In genomic region chr11:85198906-85199305, GRCm38 (mm10) we compare ENCODE assay signal across 34 mouse cellular contexts. TPM values are rescaled to one million over a fixed set of nuclear protein-coding genes. Genes with fewer than 3 reads are reported as not detected.
"Had no signal": no experiment of that assay in that cellular context is flagged by ENCODE, and none has a peak within 500 bp of the region (broad histone marks: within the 10 kb centered on the region; RNA-seq: fewer than 3 reads in every experiment).

No protein-coding gene starts in this region.

- DNase-seq: cerebellum, adult 9-10 months; cerebellum, adult 9-11 months; cerebellum, postnatal 10 days; cerebellum, postnatal 14 days; cerebellum, postnatal 25 days; embryo, embryonic 11 days; forebrain, postnatal 0 days; gastrocnemius, adult 2 months; gastrocnemius, postnatal 10 days; gastrocnemius, postnatal 14 days; gastrocnemius, postnatal 25 days; gastrocnemius, postnatal 36 days; heart, adult 18-20 months; heart, adult 2 months had no signal

- H3K9me3 ChIP-seq: embryonic facial prominence, embryonic 10.5 days; embryonic facial prominence, embryonic 12.5 days; embryonic facial prominence, embryonic 13.5 days; embryonic facial prominence, embryonic 15.5 days; forebrain, embryonic 10.5 days; forebrain, embryonic 12.5 days; forebrain, embryonic 13.5 days; forebrain, embryonic 15.5 days; heart, embryonic 12.5 days had no signal

- H3K27ac ChIP-seq: embryonic facial prominence, embryonic 10.5 days; embryonic facial prominence, embryonic 12.5 days; embryonic facial prominence, embryonic 13.5 days; embryonic facial prominence, embryonic 15.5 days; forebrain, embryonic 10.5 days; forebrain, embryonic 12.5 days; forebrain, embryonic 13.5 days; forebrain, embryonic 15.5 days; gastrocnemius, adult 2 months; heart, adult 2 months had no signal

- H3K9ac ChIP-seq: embryonic facial prominence, embryonic 12.5 days; embryonic facial prominence, embryonic 13.5 days; embryonic facial prominence, embryonic 15.5 days; forebrain, embryonic 12.5 days; forebrain, embryonic 13.5 days; forebrain, embryonic 15.5 days; forebrain, postnatal 0 days; heart, embryonic 12.5 days had no signal

- H3K4me3 ChIP-seq: embryonic facial prominence, embryonic 10.5 days; embryonic facial prominence, embryonic 12.5 days; embryonic facial prominence, embryonic 13.5 days; embryonic facial prominence, embryonic 15.5 days; erythroblast, embryonic 14.5 days; forebrain, embryonic 10.5 days; forebrain, embryonic 12.5 days; forebrain, embryonic 13.5 days; forebrain, embryonic 15.5 days; gastrocnemius, adult 2 months; heart, adult 2 months; heart, embryonic 12.5 days had no signal

- H3K27me3 ChIP-seq: embryonic facial prominence, embryonic 12.5 days; embryonic facial prominence, embryonic 13.5 days; embryonic facial prominence, embryonic 15.5 days; forebrain, embryonic 12.5 days; forebrain, embryonic 13.5 days; forebrain, embryonic 15.5 days; heart, embryonic 12.5 days had no signal

- H3K4me2 ChIP-seq: embryonic facial prominence, embryonic 12.5 days; embryonic facial prominence, embryonic 13.5 days; embryonic facial prominence, embryonic 15.5 days; forebrain, embryonic 12.5 days; forebrain, embryonic 13.5 days; forebrain, embryonic 15.5 days; heart, embryonic 11.5 days; heart, embryonic 12.5 days had no signal

- H3K4me1 ChIP-seq: embryonic facial prominence, embryonic 10.5 days; embryonic facial prominence, embryonic 12.5 days; embryonic facial prominence, embryonic 13.5 days; embryonic facial prominence, embryonic 15.5 days; forebrain, embryonic 10.5 days; forebrain, embryonic 12.5 days; forebrain, embryonic 13.5 days; forebrain, embryonic 15.5 days; heart, embryonic 12.5 days had no signal

RNA-seq across cellular contexts. Expression of gene 1700125H20Rik, which starts 28.7 kb away (rescaled TPM):
- total RNA-seq: common myeloid progenitor, adult 5-6 weeks; gastrocnemius, adult 18-20 months; gastrocnemius, adult 2 months; gastrocnemius, adult 8-10 months; gastrocnemius, postnatal 10 days; gastrocnemius, postnatal 14 days; gastrocnemius, postnatal 25 days; gastrocnemius, postnatal 36 days; heart, adult 18-20 months; heart, adult 2 months; heart, adult 8-10 months had no signal
- polyA plus RNA-seq: cortical plate, adult 2 months; embryonic facial prominence, embryonic 11.5 days; erythroblast, embryonic 14.5 days; forebrain, embryonic 11.5 days; frontal cortex, adult 2 months; gonadal fat pad, adult 2 months; heart, adult 2 months; heart, embryonic 11.5 days; heart, embryonic 12.5 days had no signal
